Mouse (Mus musculus): ENCODE results near the gene Hnrnpk. TPM values are rescaled to one million over a fixed set of nuclear protein-coding genes. Genes with fewer than 3 reads are reported as not detected.

Hnrnpk gene
- total and polyA plus RNA-seq, 2 experiments from 2014 or later = 598 to 905 TPM

GRCm38 (mm10) chr13:58387948-58388347 lies 15.2 kb downstream of the Hnrnpk start:
- WGBS = 24% methylated on average over 7 of the region's 7 CpGs

GRCm38 (mm10) chr13:58385547-58385920 lies 17.6 kb downstream of the Hnrnpk start:
- DNase-seq (ENCODE audit: low spot score) (no peak), ATAC-seq (ENCODE audit: low FRiP score) (no peak)
- no peak for TF ChIP-seq CTCF (IDR thresholded peaks at IDR 0.05)
- no peaks in the 10 kb centered on the region for H3K27me3 ChIP-seq (ENCODE audit: insufficient read depth, low read length)
- 82% methylated on average over 7 of the region's 7 CpGs for WGBS
- peak overlapping the region; percentile 69; the same call in 1 of the 2 replicates for H3K4me3 ChIP-seq (ENCODE audit: low read depth, low read length)
- H3K9ac ChIP-seq (replicated peaks; ENCODE audit: low read length, poor library complexity, severe bottlenecking) = peak overlapping the region; percentile 57
- H3K36me3 ChIP-seq (ENCODE audit: insufficient read depth, low read length) = peaks cover 20% of the 10 kb centered on the region
- no peaks in the 10 kb centered on the region for H3K9me3 ChIP-seq (ENCODE audit: low read length)
- no peak overlapping the region for H3K27ac ChIP-seq (ENCODE audit: low read depth, low read length)
- no peaks in the 10 kb centered on the region for H3K4me1 ChIP-seq (ENCODE audit: insufficient read depth, low read length)
- peak overlapping the region; percentile 94 for H3K4me2 ChIP-seq (ENCODE audit: low read depth, low read length, poor library complexity, severe bottlenecking)

More at GRCm38 (mm10) chr13:58387948-58388347, 15.2 kb downstream of the Hnrnpk start:
- no peak for ATAC-seq (ENCODE audit: low FRiP score)
- no peak overlapping the region for H3K4me2 ChIP-seq (ENCODE audit: low read depth, low read length, poor library complexity, severe bottlenecking)
- H3K9me3 ChIP-seq (ENCODE audit: low read length) = no peaks in the 10 kb centered on the region
- DNase-seq (ENCODE audit: low spot score) = peak; percentile 75
- TF ChIP-seq CTCF (IDR thresholded peaks at IDR 0.05) = peak; percentile 84
- no peaks in the 10 kb centered on the region for H3K27me3 ChIP-seq (ENCODE audit: insufficient read depth, low read length)
- H3K4me3 ChIP-seq (ENCODE audit: low read depth, low read length) = no peak overlapping the region
- H3K4me1 ChIP-seq (ENCODE audit: insufficient read depth, low read length) = no peaks in the 10 kb centered on the region
- H3K9ac ChIP-seq (replicated peaks; ENCODE audit: low read length, poor library complexity, severe bottlenecking) = no peak overlapping the region
- H3K36me3 ChIP-seq (ENCODE audit: insufficient read depth, low read length) = peaks cover 12% of the 10 kb centered on the region
- no peak overlapping the region for H3K27ac ChIP-seq (ENCODE audit: low read depth, low read length)

GRCm38 (mm10) chr13:58384779-58385546 lies 18.2 kb downstream of the Hnrnpk start, which contains the start of gene 2210016F16Rik:
Gene 2210016F16Rik, minus strand, starts transcription at chr13:58385225.
- Histone ChIP-seq H3K9me3 (ENCODE audit: low read length) (no peaks in the 10 kb centered on the region), H3K4me1 (ENCODE audit: insufficient read depth, low read length) (no peaks in the 10 kb centered on the region), H3K27ac (ENCODE audit: low read depth, low read length) (no peak within 1 kb of the TSS; the same call in 1 of the 2 replicates), H3K9ac (replicated peaks; ENCODE audit: low read length, poor library complexity, severe bottlenecking) (peak within 1 kb of the TSS; percentile 57), H3K4me3 (ENCODE audit: low read depth, low read length) (peak within 1 kb of the TSS; percentile 69), H3K36me3 (ENCODE audit: insufficient read depth, low read length) (peaks cover 16% of the 10 kb centered on the region), H3K4me2 (ENCODE audit: low read depth, low read length, poor library complexity, severe bottlenecking) (peak within 1 kb of the TSS; percentile 94), H3K27me3 (ENCODE audit: insufficient read depth, low read length) (no peaks in the 10 kb centered on the region)
- WGBS = 2% methylated on average over 80 of the region's 80 CpGs
- DNase-seq (ENCODE audit: low spot score) (peak; percentile 71), ATAC-seq (ENCODE audit: low FRiP score) (peak; percentile 71)
- peak; percentile 25 for TF ChIP-seq CTCF (IDR thresholded peaks at IDR 0.05)

- H3K4me3 ChIP-seq (ENCODE audit: low read depth, low read length) = peak overlapping the region; percentile 69
- 0 out of 2 replicates have a peak, but pooled peaks have one; percentile 5 for ATAC-seq (ENCODE audit: low FRiP score)
- peaks cover 13% of the 10 kb centered on the region for H3K36me3 ChIP-seq (ENCODE audit: insufficient read depth, low read length)
- DNase-seq (ENCODE audit: low spot score) = no peak
- no peaks in the 10 kb centered on the region for H3K9me3 ChIP-seq (ENCODE audit: low read length)
- TF ChIP-seq CTCF (IDR thresholded peaks at IDR 0.05) = no peak
- no peaks in the 10 kb centered on the region for H3K27me3 ChIP-seq (ENCODE audit: insufficient read depth, low read length)
- no peaks in the 10 kb centered on the region for H3K4me1 ChIP-seq (ENCODE audit: insufficient read depth, low read length)
- H3K4me2 ChIP-seq (ENCODE audit: low read depth, low read length, poor library complexity, severe bottlenecking) = peak overlapping the region; percentile 94
- peak overlapping the region; percentile 57 for H3K9ac ChIP-seq (replicated peaks; ENCODE audit: low read length, poor library complexity, severe bottlenecking)
- H3K27ac ChIP-seq (ENCODE audit: low read depth, low read length) = no peak overlapping the region
- WGBS = 41% methylated on average over 11 of the region's 11 CpGs
Observed at GRCm38 (mm10) chr13:58384371-58384770, 18.8 kb downstream of the Hnrnpk start.

- no peak for DNase-seq (ENCODE audit: low spot score)
- Histone ChIP-seq H3K4me3 (ENCODE audit: low read depth, low read length) (no peak overlapping the region), H3K27ac (ENCODE audit: low read depth, low read length) (no peak overlapping the region), H3K36me3 (ENCODE audit: insufficient read depth, low read length) (no peaks in the 10 kb centered on the region), H3K4me2 (ENCODE audit: low read depth, low read length, poor library complexity, severe bottlenecking) (no peak overlapping the region), H3K27me3 (ENCODE audit: insufficient read depth, low read length) (no peaks in the 10 kb centered on the region), H3K4me1 (ENCODE audit: insufficient read depth, low read length) (no peaks in the 10 kb centered on the region), H3K9me3 (ENCODE audit: low read length) (no peaks in the 10 kb centered on the region), H3K9ac (replicated peaks; ENCODE audit: low read length, poor library complexity, severe bottlenecking) (no peak overlapping the region)
- ATAC-seq (ENCODE audit: low FRiP score) = no peak
- TF ChIP-seq CTCF (IDR thresholded peaks at IDR 0.05) = no peak
- 91% methylated on average over 2 of the region's 2 CpGs for WGBS
Observed at GRCm38 (mm10) chr13:58373153-58373470, 30.0 kb downstream of the Hnrnpk start.

Data from midbrain, postnatal 0 days (tissue).